Mouse (Mus musculus): Measurements from ENCODE around the gene 2810408A11Rik. TPM values are rescaled to one million over a fixed set of nuclear protein-coding genes. Genes with fewer than 3 reads are reported as not detected.
"Not testable (repeated sequence)": the region's sequence is repeated elsewhere in the genome, so short reads cannot be mapped to it uniquely, and the experiment has no call there.

Gene 2810408A11Rik
- polyA plus RNA-seq, 1 experiment from 2014 or later = 7.6 TPM

DNA sequence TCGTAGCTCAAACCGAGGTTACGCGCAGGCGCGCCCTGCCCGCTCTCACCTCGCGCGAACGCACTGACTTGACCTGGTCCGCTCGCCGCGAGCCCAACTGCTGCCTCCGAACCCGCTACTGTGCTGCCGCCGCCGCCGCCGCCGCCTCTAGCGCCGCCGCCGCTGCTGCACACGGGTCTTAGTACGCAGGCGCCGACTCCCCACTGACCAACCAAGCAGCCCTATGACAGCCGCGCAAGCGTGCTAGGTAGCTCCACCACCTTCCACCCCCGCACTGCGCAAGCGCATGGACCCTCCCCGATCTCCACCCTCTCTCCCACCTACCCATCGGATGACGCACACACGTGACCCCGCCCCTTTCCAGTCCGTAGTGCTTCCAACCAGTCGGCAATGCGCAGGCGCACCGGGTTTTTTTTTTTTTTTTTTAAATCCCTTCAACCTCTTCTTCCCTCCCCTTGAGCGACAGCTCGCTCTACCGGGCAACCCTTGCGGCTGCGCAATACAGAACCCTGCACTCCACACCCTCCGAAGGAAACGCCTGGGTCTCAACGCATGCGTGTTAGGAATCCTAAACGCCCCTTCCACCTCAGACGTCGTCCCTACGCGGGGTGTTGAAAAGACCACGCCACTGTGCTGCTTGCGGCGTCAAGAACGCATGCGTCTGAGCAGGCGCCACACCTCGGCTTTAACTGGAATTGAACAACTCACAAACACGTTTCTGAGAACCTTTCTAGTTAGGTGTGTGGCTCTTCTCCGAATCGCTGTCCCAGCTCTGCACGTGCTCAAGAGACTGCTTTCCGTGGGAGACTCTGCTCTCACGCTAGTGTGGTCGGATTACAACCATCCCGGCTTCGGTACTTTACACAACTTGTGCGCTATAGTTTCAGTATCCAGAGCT is 20.6 kb upstream of the 2810408A11Rik start, which contains the start of gene Eif5a:
TSS of gene Eif5a (minus strand) at position 845 of the 898 bp plus-strand sequence.
- H3K9me3 ChIP-seq (ENCODE audit: control insufficient read depth, low read length) = no peaks in the 10 kb centered on the region
- no peaks in the 10 kb centered on the region for H3K27me3 ChIP-seq (ENCODE audit: control insufficient read depth, insufficient read depth, low read length)
- H3K9ac ChIP-seq = peak within 1 kb of the TSS; percentile 92
- peaks cover 22% of the 10 kb centered on the region for H3K4me1 ChIP-seq (replicated peaks; ENCODE audit: control insufficient read depth, insufficient read depth, low read length)
- under 1% methylated on average over 69 of the region's 78 CpGs for WGBS
- peak within 1 kb of the TSS; percentile 93 for H3K4me3 ChIP-seq (replicated peaks; ENCODE audit: low read length)
- H3K27ac ChIP-seq = peak within 1 kb of the TSS; percentile 94
- peak within 1 kb of the TSS; percentile 97 for H3K4me2 ChIP-seq (replicated peaks)
- H3K36me3 ChIP-seq (replicated peaks; ENCODE audit: control insufficient read depth, insufficient read depth) = peaks cover 30% of the 10 kb centered on the region
- DNase-seq (ENCODE audit: low spot score) (peak; percentile 100), ATAC-seq (ENCODE audit: low FRiP score) (peak; percentile 96)

DNA sequence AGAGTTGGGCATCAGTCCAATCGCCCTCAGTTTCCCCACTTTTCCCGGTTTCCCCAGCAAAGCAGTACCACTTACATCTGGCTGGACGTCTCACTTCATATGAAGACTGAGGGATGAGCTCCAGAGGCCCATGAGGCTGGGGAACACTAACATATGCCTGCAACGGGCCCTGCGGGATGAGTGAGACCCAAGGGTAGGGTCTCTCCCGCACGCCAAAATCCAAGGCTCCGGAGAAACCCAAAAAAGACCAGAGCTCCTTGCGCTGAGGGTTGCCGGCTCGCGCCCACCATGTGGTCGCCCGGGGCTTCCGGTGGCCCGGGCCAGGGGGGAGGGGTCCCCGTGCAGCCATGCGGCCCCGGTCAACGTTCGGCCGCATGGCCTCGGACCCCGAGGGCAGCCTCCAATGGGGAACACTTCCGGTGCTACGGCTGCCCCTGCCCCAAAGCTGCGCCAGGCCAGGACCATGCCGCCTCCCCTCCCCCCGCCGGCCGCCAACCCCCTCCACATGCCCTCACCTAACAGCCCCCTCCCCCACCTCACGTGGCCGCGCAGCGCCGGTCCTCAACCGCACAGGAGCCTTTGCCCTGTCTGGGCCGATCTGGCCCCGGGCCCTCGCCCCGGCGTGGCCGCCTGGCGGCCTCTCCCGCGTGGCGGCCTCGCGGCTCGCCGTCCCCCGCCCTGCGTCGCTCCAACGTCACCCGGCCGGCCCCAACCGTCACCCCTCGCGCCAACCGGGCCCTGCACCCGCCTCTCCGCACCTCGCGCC is 19.7 kb upstream of the 2810408A11Rik start:
- 1% methylated on average over 49 of the region's 65 CpGs for WGBS
- Histone ChIP-seq H3K9me3 (ENCODE audit: control insufficient read depth, low read length) (no peaks in the 10 kb centered on the region), H3K27ac (peak overlapping the region; percentile 94), H3K4me2 (replicated peaks) (peak overlapping the region; percentile 97), H3K4me3 (replicated peaks; ENCODE audit: low read length) (peak overlapping the region; percentile 93), H3K36me3 (replicated peaks; ENCODE audit: control insufficient read depth, insufficient read depth) (peaks cover 39% of the 10 kb centered on the region), H3K27me3 (ENCODE audit: control insufficient read depth, insufficient read depth, low read length) (no peaks in the 10 kb centered on the region), H3K4me1 (replicated peaks; ENCODE audit: control insufficient read depth, insufficient read depth, low read length) (peaks cover 22% of the 10 kb centered on the region), H3K9ac (peak overlapping the region; percentile 92)
- ATAC-seq (ENCODE audit: low FRiP score) = no peak; the same call in none of the 2 replicates
- DNase-seq (ENCODE audit: low spot score) = no peak

DNA sequence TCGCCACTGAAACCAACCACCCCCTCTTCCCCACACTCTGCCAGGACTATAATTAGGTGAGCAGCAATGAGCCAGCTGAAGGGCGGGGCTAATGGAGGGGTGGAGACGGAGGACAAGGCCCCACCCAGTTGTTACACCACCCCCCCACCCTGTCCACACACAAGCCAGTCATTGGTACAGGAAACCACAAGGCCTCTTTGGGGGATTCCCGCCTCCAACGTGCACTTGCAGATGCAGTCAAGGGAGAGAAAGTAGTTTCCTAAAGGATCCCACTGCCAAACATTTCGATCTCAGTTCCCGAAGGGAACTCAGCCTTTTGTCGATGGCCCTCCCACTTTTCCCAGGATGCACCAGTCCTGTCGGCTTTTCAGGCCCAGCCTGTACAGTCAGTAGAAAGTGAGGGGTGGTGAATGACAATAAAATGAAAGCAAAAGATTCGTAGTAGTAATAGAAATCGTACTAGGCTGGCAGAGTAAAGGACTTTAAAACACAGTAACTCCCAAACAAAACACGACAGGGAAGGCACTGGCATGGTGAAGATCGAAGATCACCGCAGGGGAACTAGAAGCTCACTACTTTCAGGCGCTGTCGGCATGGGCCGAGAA is 19.0 kb upstream of the 2810408A11Rik start:
- DNase-seq (ENCODE audit: low spot score) (no peak), ATAC-seq (ENCODE audit: low FRiP score) (no peak)
- Histone ChIP-seq H3K4me3 (replicated peaks; ENCODE audit: low read length) (peak overlapping the region; percentile 93), H3K27me3 (ENCODE audit: control insufficient read depth, insufficient read depth, low read length) (no peaks in the 10 kb centered on the region), H3K4me1 (replicated peaks; ENCODE audit: control insufficient read depth, insufficient read depth, low read length) (peaks cover 29% of the 10 kb centered on the region), H3K4me2 (replicated peaks) (peak overlapping the region; percentile 97), H3K9me3 (ENCODE audit: control insufficient read depth, low read length) (no peaks in the 10 kb centered on the region), H3K9ac (peak overlapping the region; percentile 92), H3K36me3 (replicated peaks; ENCODE audit: control insufficient read depth, insufficient read depth) (peaks cover 46% of the 10 kb centered on the region), H3K27ac (peak overlapping the region; percentile 94)
- WGBS = 2% methylated on average over 17 of the region's 17 CpGs

DNA sequence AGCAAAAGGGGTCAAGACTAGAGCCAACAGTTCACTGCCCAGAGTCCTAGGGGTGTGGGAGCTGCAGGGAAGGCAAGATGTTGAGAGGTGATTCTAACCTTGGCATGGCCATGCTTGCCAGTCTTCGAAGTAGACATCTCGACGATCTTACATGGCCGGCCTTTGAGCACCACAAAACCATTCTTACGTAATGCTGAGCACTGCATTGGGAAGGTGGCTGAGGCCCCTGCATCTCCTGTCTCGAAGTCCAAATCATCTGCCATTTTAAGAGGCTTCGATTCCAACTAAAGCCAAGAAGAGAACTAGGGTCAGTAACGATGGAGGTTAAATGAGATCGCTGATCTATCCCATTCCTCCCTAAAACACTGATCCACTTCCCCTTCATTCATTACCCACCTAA is 18.3 kb upstream of the 2810408A11Rik start:
- WGBS = 84% methylated on average over 9 of the region's 9 CpGs
- Histone ChIP-seq H3K27me3 (ENCODE audit: control insufficient read depth, insufficient read depth, low read length) (no peaks in the 10 kb centered on the region), H3K4me3 (replicated peaks; ENCODE audit: low read length) (peak overlapping the region; percentile 93), H3K36me3 (replicated peaks; ENCODE audit: control insufficient read depth, insufficient read depth) (peaks cover 47% of the 10 kb centered on the region), H3K4me2 (replicated peaks) (peak overlapping the region; percentile 97), H3K9ac (peak overlapping the region; percentile 92; the same call in 1 of the 2 replicates), H3K9me3 (ENCODE audit: control insufficient read depth, low read length) (no peaks in the 10 kb centered on the region), H3K4me1 (replicated peaks; ENCODE audit: control insufficient read depth, insufficient read depth, low read length) (peaks cover 35% of the 10 kb centered on the region), H3K27ac (no peak overlapping the region)
- DNase-seq (ENCODE audit: low spot score) (no peak), ATAC-seq (ENCODE audit: low FRiP score) (no peak)

DNA sequence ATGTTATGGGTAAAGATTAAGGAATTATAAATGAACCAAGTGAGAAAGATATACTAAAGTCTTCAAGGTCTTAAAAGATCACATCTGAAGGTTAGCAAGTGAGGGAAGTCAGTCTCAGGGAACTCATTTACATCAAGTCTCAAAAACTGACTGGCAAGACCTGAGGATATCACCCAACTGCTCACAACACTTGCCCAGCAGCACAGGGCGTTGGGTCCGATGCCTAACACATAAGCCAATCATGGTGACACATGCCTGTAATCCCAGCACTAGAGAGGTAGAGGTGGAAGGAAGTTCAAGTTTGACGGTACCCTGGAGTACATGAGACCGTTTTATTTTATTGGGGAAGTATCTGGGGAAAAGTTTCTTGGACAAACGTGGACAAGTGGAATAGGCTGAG is 17.3 kb upstream of the 2810408A11Rik start:
- Histone ChIP-seq H3K27ac (no peak overlapping the region), H3K36me3 (replicated peaks; ENCODE audit: control insufficient read depth, insufficient read depth) (peaks cover 50% of the 10 kb centered on the region), H3K4me3 (replicated peaks; ENCODE audit: low read length) (no peak overlapping the region), H3K4me2 (replicated peaks) (no peak overlapping the region), H3K27me3 (ENCODE audit: control insufficient read depth, insufficient read depth, low read length) (no peaks in the 10 kb centered on the region), H3K4me1 (replicated peaks; ENCODE audit: control insufficient read depth, insufficient read depth, low read length) (peaks cover 40% of the 10 kb centered on the region), H3K9me3 (ENCODE audit: control insufficient read depth, low read length) (no peaks in the 10 kb centered on the region), H3K9ac (no peak overlapping the region)
- ATAC-seq (ENCODE audit: low FRiP score) (no peak), DNase-seq (ENCODE audit: low spot score) (no peak)
- WGBS = 87% methylated on average over 5 of the region's 5 CpGs

DNA sequence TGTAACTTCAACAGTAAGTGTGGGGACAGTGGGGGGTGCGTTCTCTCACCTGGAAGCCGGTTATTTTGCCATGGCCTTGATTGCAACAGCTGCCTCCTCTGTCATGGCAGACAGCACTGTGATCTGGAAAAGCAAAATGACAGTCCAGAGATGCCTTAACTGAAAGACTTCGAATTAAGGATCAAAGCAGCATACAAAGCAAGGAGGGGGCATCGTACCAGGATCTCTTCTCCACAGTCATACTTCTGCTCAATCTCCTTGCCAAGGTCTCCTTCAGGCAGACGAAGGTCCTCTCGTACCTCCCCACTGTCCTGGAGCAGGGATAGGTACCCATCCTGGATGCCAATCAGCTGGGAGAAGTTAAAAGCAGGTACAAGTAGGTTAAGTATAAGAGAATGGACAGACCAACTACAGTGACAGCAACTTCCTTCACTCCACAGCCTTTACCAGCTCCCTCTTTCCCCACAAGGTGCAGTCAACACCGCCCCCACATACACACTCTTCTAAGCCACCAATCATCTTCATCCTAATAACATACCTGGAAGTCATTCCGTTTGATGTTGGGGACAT is 16.7 kb upstream of the 2810408A11Rik start:
- no peaks in the 10 kb centered on the region for H3K9me3 ChIP-seq (ENCODE audit: control insufficient read depth, low read length)
- H3K36me3 ChIP-seq (replicated peaks; ENCODE audit: control insufficient read depth, insufficient read depth) = peaks cover 57% of the 10 kb centered on the region
- H3K4me2 ChIP-seq (replicated peaks) = no peak overlapping the region
- H3K4me1 ChIP-seq (replicated peaks; ENCODE audit: control insufficient read depth, insufficient read depth, low read length) = peaks cover 37% of the 10 kb centered on the region
- no peak for DNase-seq (ENCODE audit: low spot score)
- H3K9ac ChIP-seq = no peak overlapping the region
- H3K27me3 ChIP-seq (ENCODE audit: control insufficient read depth, insufficient read depth, low read length) = no peaks in the 10 kb centered on the region
- 89% methylated on average over 8 of the region's 8 CpGs for WGBS
- no peak overlapping the region for H3K4me3 ChIP-seq (replicated peaks; ENCODE audit: low read length)
- ATAC-seq (ENCODE audit: low FRiP score) = no peak
- H3K27ac ChIP-seq = no peak overlapping the region

DNA sequence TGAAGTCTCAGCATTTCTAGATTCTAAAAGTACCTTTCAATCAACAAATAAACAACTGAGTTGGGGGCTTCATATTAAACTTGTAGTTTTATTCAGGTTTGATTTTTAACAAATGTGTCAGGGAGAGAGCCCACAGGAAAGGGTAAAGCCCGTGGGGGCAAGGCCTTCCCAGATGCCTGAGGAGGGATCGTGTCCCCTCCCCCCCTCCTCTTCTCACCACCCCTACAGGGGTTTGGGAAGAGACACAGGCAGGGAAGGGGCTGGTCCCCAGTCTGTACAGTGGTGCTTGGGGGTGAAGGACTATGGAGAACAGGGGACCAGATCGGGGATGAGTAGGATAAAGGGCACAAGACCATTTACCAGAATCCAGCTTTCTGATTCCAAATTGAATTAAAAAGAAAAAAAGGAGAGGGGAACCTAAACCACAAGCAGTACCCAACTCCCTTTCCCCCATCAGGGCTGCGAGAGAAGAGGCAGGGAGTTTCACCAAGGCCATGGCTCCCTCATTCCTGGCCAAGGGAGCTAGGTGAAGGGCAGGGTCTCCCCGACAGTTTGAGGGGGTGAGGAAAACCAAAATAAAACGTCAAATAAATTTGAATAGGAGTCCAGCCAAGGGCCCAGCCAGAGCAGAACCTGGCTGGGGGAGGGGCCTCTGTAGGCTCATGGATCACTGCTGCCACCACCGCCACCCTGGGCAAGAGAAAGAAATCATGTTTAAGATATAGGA is 16.0 kb upstream of the 2810408A11Rik start:
- not testable (repeated sequence) for ATAC-seq (ENCODE audit: low FRiP score); DNase-seq (ENCODE audit: low spot score); H3K4me3 ChIP-seq (replicated peaks; ENCODE audit: low read length); H3K27me3 ChIP-seq (ENCODE audit: control insufficient read depth, insufficient read depth, low read length); H3K27ac ChIP-seq; H3K4me2 ChIP-seq (replicated peaks); H3K9ac ChIP-seq; H3K9me3 ChIP-seq (ENCODE audit: control insufficient read depth, low read length)
- H3K36me3 ChIP-seq (replicated peaks; ENCODE audit: control insufficient read depth, insufficient read depth) = peaks cover 63% of the 10 kb centered on the region
- peaks cover 34% of the 10 kb centered on the region for H3K4me1 ChIP-seq (replicated peaks; ENCODE audit: control insufficient read depth, insufficient read depth, low read length)
- 66% methylated on average over 7 of the region's 7 CpGs for WGBS

Data from hindbrain, embryonic 14.5 days (tissue).